Mouse (Mus musculus): ENCODE results near the gene Churc1. TPM values are rescaled to one million over a fixed set of nuclear protein-coding genes. Genes with fewer than 3 reads are reported as not detected.

The Churc1 gene
- polyA plus RNA-seq (2014; fragmentation: Illumina TruSeq; extraction: RNeasy Lipid Tissue Mini Kit (QIAGEN cat#74804)), result 55.7 TPM

GRCm38 (mm10) chr12:76765354-76765851, at the start of gene Churc1, which contains the start of gene Fntb:
Churc1 (plus strand) TSS chr12:76765538.
Fntb (plus strand) TSS chr12:76765589.

GRCm38 (mm10) chr12:76795350-76795749, 30.0 kb downstream of the Churc1 start, which contains the start of gene Gpx2:
Gpx2 (minus strand) TSS chr12:76795554.

GRCm38 (mm10) chr12:76822651-76823041, 57.3 kb downstream of the Churc1 start, which contains the start of gene Rab15:
Rab15 (minus strand) TSS chr12:76822908.

Other genes starting within 250 kb of the Churc1 start
- 4.7 TPM for gene Plekhg3, start 234.6 kb upstream of the Churc1 start, polyA plus RNA-seq (2014; fragmentation: Illumina TruSeq; extraction: RNeasy Lipid Tissue Mini Kit (QIAGEN cat#74804))
- 1.2 TPM for gene Sptb, start 55.0 kb upstream of the Churc1 start, polyA plus RNA-seq (2014; fragmentation: Illumina TruSeq; extraction: RNeasy Lipid Tissue Mini Kit (QIAGEN cat#74804))
- 2.6 TPM for gene Fntb, start 51 bp downstream of the Churc1 start, polyA plus RNA-seq (2014; fragmentation: Illumina TruSeq; extraction: RNeasy Lipid Tissue Mini Kit (QIAGEN cat#74804))
- not detected for gene Gpx2, start 30.0 kb downstream of the Churc1 start, polyA plus RNA-seq (2014; fragmentation: Illumina TruSeq; extraction: RNeasy Lipid Tissue Mini Kit (QIAGEN cat#74804))
- gene Rab15, start 57.4 kb downstream of the Churc1 start, polyA plus RNA-seq (2014; fragmentation: Illumina TruSeq; extraction: RNeasy Lipid Tissue Mini Kit (QIAGEN cat#74804)), result 1.9 TPM
- gene Max, start 196.7 kb downstream of the Churc1 start, polyA plus RNA-seq (2014; fragmentation: Illumina TruSeq; extraction: RNeasy Lipid Tissue Mini Kit (QIAGEN cat#74804)), result 126 TPM

All from ovary, adult 10 weeks (tissue).